Mouse (Mus musculus): Measurements from ENCODE around the gene Mapkap1.

Mapkap1 gene

DNA sequence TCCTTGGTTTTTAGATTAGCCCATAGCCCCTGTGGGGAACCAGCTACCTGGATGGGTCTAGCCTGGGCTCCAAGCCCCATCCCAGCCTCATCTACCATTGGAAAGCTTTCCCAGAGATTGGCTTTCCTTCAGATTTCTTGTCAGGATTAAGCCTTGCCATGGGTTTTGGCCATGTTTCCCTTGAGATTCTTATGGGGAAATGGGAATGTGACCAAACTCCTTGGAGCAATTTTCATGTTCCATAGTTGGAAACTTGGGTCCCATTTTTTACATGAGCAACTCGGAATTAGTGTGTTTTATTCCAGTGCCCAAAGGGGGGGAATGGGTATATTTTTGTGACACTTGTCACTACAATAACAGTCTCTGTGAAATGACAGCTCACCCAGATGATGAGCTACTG, 125.8 kb downstream of the Mapkap1 start:
- DNase-seq (ENCODE audit: low spot score): no peak

DNA sequence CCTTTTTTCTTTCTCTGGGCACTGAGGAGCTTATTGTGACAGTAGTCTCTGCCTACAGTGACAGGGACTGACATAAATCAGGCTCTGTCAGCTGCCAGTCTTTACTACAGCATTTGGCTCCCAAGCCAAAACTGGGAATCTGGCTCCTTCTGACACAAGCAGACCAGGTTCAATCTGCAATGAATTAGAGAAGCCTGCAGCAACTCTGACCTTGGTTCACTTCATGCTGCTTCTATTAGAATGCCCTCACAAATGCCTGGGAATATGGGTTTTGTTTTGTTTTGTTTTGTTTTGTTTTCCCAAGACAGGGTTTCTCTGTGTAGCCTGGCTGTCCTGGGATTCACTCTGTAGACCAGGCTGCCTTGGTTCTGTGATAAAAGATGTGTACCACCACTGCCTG, 126.7 kb downstream of the Mapkap1 start:
- no peak for DNase-seq (ENCODE audit: low spot score)

DNA sequence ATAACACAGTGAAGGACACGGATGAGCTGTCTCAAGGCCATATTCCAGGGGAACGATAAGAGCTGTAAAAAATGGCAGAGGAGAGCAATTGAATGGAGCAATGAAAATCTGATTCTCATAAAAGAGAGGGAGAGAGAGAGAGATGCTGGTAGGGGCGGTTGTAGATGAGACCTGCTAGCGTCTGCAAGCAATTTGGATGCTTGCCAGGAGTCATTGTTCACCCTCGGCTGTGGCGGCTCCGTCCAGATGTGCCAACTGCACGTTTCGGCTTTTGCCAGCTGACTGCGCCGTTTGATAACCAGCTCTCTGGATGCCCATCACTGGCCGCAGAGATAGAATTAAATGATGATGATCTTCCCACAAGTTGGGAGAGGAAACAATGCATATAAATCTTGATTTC, 128.4 kb downstream of the Mapkap1 start:
- DNase-seq (ENCODE audit: low spot score): no peak

DNA sequence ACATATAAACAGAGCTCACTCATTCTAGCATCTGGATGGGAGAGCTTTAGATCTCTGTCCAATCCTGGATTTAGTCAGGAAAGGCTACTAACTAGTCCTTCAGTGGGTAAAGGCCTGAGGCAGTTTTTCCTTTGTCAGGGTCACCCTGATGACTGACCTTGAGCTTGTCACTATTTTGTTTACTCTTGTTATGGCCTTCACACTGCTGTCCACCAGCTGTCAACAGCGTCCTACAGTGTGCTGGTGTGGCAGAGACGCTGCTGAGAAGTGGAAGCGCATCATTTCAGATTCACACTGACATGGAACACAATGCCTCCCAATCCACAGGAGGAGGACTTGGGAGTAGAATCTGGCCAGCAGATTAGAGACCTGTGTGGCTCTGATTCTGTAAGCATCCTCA, 130.8 kb downstream of the Mapkap1 start:
- DNase-seq (ENCODE audit: low spot score): no peak

DNA sequence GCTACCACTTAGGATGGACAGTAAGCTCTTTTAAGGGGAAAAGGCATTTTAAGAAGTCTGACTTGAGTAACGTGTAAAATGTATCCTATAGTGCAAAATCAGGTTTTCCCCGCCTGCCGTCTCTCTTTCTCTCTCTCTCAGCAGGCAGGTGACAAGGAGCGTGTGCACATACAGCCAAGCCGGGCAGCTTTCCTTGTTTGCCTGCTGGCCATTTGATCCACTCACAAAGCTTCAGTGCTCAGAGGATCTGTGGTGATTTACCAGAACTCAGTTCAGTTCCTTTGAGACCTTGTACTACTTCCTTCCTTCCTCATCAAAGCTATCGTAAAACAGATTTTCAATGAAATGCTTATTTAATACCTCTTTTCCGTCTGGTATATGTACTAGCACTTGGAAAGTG, 137.0 kb downstream of the Mapkap1 start:
- no peak for DNase-seq (ENCODE audit: low spot score)

DNA sequence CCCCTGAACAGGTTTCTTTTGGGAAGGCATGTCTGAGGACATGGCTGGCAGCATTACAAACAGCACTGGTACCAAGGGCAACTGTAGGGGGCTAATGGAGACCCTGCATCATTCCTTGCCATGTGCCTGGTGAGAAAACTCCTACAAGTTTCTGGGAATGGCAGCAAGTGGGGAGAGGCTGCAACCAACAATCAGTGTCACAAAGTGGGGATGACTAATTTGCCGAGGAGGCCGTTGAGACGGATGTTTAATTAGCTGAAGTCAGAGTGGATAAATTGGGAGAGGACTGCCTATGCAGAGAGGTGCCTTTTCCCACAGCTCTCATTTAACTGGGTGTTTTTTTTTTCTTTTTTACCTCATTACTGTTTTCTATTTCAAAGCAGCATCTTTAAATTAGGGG, 137.4 kb downstream of the Mapkap1 start:
- no peak for DNase-seq (ENCODE audit: low spot score)

DNA sequence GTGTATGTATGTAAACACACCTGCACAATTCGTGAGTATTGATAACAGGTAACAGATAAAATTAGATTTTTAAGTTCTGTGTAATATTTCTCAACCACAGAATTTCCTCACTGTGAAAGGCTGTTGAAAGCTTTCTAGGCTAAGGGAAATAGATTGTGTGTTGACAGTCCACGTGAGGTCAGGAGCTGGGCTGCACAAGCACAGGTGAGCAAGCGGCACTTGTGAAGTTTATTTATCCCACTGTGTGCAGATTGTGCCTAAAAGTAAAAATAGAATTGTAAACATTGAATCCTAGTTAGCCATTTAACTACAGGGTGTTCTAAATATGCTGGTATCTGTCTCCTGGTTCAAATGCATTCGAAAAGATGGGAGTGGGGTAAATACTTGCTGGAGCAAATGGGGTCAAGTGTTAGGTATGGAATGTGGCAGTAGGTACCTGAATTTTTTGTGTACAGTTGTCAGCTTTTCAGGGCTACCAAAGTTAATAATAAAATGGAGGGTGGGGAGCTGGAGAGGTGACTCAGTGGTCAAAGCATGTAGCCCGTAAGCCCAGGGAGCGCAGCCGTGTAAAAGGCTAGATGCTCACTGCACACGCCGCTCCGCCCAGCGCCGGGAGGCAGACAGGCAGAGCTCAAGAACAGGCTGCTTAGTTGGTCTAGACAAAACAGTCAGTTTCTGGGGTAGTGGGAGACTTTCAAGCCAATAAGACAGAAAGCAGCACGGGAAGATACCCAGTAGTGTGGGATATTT, 138.2 kb downstream of the Mapkap1 start:
- no peak for DNase-seq (ENCODE audit: low spot score)

DNA sequence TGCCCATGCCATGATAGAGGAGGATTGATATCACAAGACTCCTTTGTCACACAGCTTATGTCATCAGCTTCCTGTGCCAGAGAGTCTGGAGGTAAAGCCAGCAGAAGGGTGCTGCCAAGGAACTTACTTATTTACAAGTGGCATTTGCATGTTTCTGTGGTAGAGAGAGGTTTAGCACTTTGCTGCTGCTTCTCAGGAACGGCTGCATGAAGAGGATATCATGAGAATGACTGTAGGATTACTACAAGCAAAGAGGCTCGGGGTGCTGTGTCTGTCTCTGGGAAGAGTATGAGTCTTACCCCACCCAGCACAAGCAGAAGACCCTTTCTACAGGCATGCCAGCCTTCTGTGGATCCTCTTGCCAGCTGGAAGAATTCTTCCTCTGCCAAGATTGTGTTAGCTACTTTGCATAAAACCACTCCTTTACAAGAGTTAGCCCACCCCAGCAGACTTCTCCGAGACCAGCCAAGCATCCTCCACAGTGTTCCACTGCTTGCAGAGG, 139.7 kb downstream of the Mapkap1 start:
- DNase-seq (ENCODE audit: low spot score): no peak

DNA sequence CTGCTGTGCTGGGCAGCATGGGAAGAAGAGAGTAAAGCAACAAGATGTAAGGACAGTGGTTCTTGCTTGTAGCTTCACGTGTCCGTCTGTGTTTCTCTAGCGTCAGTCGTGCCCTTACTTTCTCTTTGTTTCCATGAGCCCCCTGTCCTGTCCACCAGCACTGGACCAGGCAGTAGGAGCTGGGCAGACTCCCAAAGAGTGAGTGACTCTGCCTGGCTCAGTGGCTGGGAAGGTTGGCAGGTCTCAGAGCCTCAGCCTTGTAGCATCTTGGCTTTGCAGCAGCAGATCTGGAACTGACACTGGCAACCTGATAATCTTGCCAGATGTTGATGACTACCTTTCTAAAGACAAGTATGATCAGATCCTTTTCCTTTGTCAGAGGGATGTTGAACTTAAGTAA, 140.9 kb downstream of the Mapkap1 start:
- no peak for DNase-seq (ENCODE audit: low spot score)

DNA sequence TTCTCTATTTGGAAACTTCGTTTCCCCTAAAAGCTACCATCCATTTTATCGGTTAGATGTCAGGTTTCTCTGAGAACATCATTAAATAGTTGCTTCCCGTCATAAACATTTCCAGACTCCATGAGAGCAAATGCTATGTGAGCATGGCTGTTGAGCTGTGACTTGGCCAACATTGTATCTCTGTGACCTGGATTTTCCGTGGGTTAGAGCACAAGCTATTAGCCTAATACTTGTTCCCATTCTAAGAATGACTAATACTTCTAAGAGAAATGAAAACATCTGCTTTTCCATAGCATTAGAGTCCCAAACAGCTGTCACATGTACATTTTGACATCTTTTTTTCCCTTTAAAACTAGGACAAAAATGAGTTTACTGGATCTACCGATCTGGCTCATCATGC, 142.4 kb downstream of the Mapkap1 start:
- no peak for DNase-seq (ENCODE audit: low spot score)

DNA sequence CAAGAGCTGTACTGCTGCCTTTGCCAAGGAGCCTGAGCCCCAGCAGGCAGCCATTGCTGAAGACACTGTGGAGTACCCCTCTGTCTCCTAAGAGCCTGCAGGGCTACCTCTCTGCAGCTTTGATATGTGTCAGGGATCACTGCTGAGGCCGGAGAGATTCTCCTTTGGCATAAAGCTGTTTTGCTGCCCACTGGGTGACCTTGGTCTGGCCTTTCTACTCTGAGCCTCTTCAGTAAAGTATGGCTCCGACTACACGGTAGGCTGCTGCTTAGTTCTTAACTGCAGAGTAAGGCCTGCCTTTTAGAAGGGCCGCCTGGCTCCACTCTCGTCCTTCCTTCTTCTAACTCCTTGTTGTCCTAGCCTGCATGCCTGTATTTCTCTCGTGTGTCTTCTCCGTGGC, 142.9 kb downstream of the Mapkap1 start:
- no peak for DNase-seq (ENCODE audit: low spot score)

DNA sequence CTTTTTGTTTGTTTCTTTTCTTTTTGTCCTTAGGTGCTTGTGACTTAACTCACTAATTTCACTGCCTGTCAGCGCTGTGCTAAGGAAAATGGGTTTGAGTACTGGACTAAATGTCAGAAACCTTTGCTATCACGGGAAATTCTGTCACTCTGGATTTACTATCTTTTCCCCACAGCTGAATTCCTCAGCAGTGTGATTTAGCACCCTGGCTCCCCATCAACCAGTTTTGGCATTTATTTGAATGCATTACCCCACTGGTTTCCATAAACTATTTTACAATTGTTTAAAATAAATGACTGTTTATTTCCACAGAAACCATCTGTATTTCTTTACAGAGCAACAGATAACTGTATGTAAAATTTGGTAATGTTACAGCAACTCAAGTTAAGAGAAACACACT, 146.2 kb downstream of the Mapkap1 start:
- DNase-seq (ENCODE audit: low spot score): no peak

DNA sequence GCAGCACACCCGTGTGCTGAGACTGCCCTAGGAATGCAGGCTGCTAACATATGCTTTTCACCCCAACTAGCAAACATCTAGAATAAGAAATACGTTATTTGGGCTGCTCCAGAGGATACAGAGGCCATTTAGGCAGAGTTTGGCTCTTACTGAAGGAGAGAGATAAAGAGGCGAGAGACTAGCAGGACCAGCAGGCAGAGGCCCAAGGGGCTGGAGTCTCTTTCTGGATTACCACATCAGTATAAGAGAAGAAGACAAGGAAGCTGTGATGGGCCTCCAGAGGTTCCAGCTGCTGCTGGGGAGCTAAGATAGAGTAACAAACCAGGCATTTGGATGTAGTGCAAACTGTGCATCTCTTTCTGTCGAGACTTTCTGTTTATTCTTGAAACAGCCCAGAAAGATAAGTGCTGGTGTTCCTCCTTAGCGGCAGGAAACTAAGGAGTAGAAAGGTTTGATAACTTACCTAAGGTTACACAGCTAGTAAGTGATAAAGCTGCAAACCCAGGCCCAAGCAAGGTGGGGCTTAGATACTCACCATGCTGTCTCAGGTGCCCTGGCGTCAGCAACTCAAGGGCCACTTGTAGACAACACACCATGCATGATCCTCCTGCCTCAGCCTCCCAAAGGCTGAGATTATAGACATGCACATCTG, 147.1 kb downstream of the Mapkap1 start:
- DNase-seq (ENCODE audit: low spot score): no peak

DNA sequence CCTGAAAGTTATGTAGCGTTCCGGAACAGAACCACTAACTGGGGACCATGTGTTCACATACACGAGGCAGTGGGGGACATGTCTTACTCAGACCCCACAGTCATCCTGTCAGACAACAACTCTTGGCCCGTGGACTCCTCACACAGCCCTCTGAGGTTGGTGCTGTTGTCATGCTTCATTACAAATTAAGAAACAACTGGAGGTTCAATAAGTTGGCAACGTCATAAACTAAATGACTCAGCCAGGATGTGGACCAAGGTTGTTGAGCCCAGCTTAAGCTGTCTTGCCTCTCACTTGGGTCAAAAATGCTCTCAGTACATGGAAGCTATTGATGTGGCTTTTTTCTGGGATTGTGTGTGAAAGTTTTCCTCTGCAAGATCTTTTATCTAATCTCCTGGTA, 153.6 kb downstream of the Mapkap1 start:
- DNase-seq (ENCODE audit: low spot score): no peak

DNA sequence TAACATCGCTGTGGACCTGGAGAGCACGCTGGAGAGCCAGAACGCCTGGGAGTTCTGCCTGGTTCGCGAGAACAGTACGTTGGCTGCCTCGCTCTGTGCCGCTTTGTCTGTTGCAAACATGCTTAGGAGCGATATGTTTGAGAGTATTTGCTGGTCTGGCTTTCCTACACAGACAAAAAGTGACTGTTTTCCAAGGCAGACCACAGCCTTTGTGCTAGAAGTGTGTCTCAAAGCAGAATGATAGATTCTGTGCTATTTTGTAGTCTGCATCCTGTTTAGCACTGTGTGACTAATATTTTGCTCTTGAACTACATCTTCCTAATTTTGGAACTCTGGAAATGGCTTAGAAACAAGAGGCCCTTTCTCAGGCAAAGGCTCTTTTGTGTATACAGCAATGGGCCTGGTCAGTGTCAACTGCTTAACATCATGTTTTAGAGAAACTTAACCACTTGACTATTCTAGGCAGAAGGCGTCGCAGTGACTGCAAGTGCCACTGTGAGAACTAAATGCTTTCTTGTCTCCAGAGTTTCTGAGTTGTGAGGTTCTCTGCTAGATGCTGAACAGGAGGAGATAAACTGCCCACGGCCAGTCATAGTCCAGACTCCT, 156.6 kb downstream of the Mapkap1 start:
- DNase-seq (ENCODE audit: low spot score): no peak

DNA sequence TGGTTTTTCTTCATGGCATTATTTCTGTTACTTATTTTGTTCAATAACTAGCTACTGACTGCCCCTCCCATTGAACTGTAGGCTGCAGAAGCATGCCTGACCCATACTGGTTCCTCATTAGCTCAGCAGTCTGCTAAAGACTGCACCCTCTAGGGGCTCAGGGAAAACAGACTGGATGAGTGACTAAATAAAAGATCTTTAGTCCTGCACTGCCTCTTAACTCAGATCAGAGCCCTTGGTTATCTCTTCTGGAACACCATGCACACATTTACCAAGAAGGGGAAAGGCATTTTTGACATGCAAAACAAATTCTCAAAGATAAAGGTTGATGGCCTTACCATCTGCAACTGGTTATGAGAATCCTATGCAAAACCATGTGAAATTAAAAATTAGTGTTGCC, 157.3 kb downstream of the Mapkap1 start:
- no peak for DNase-seq (ENCODE audit: low spot score)

DNA sequence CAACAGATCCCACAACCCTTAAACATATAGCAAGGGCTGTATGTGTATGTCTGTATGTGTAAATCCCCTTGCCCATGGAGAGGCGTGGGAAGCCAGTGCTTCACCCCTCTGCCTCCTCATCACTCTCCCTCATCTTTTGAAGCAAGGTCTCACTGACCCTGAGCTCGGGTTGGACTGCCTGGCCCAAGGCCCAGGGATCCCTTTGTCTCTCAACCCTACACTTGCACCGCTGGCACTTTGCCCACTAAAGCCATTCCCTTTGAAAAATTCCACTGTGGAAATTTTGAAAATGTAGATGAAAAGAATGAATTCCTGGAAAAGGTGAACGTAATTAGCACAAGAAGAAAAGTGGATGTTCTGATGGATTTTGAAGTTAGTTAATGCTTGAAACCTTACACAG, 159.6 kb downstream of the Mapkap1 start:
- no peak for DNase-seq (ENCODE audit: low spot score)

DNA sequence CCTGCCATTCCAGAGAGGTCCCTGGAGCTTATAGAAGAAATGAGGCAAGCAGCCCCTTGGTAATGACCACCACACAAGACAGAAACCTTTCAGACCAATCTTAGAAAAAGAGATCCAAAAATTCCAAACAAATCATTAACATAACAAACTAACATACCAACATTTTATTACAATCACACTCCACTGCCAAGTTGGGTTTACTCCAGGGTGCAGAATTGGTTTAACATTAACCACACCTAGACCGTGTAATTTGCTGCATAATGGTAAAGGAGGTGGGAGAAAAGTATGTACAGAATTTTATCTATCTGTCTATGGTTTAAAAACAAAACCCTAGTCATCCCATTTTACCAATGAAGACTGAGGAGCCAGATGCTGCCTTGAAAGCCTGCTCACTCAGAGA, 160.0 kb downstream of the Mapkap1 start:
- DNase-seq (ENCODE audit: low spot score): no peak

DNA sequence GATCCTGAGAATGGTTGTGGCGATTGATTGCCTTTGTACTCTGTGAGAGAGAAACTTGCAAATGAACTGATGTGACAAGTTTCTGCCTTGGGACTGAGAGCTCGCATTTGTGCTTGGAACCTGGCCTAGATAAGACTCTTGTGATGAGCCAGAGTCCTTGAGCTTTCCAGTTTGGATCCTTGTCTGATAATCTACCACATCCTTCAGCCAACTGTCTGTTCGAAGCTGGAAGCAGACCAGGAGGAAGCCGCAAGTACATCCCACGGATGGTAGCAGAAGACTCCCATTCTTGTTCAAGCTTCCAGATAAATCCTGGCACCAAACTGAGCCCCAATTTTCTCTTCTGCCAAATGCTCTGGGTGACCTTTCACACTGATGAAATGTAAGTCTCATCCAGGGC, 162.6 kb downstream of the Mapkap1 start:
- no peak for DNase-seq (ENCODE audit: low spot score)

DNA sequence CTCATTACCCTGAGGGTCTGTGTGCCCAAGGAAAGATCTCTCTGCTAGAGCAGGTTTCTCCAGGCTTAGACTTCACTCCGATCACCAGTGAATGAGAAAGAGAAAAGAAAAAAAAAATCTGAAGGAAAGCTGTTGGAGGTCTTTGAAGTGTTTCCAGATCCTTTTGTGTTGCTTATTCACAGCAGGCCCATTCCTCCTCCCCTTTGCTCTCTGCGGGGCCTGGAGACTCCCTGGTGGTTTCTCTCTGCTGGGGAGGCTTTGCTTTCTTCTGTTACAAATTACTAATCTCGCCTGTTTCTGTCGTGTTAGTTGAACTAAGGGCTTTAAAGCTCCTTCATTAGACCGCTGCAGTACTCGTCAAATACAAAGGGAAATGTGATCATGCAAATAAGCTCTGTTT, 163.8 kb downstream of the Mapkap1 start:
- no peak for DNase-seq (ENCODE audit: low spot score)

DNA sequence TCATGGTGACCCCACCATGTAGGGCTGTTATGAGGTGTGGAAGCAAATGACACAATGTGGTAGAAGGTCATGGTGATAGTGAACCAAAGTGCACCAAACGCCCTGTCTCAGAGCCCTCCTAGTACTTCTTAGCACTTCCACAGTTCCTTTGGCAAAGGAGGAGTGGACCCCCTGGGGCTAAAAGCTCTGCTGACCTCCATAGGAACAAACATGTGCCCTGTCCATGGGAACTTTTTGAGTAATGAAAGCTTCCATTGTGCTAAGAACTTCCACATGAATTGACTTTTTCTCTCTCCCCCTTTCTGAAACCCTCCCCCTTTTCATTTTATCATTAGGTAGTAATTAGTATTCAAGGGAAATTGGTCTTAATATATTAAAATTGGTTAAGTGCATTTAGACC, 164.5 kb downstream of the Mapkap1 start:
- no peak for DNase-seq (ENCODE audit: low spot score)

DNA sequence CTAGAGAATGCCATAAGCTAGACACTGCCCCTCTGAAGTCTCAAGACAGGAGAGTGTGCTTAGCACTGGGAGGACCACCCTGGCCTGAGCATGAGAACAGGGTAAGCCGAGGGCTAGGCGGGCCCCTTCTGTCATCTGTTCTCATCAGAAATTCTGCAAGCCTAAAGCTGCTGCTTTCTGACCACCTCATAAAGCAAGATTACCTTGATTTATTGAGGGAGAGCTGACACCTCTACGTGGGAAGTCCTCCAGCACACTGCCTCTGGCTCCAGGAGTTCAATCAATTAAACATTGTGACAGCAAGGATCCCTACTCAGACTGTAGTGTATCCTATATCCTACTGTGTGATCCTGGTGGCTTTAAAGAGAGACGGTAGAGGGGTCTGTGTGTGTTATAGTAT, 166.5 kb downstream of the Mapkap1 start:
- DNase-seq (ENCODE audit: low spot score): no peak

DNA sequence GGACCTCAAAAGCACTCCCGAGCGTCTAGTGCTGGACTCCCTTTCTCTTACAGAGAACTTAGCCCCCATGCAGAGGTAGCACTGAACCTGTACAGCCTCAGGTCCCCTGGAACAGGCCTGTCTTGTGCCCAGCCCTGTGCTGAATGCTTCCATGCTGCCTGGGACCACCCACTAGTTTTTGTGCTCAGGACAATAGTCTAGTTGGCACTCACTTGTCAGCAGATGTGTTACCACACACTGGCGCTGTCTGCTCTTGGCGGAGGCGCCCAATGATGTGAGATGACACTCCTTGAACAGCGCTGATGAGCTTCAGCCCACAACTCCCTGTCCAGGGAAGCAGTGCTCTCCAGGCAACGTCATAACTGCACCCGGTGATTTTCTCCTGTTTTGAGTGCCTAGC, 182.0 kb downstream of the Mapkap1 start:
- DNase-seq (ENCODE audit: low spot score): no peak

Data from embryo, embryonic 10 days (tissue).